Comparison of ENCODE assay signal across 11 mouse cellular contexts in the genomic region with DNA sequence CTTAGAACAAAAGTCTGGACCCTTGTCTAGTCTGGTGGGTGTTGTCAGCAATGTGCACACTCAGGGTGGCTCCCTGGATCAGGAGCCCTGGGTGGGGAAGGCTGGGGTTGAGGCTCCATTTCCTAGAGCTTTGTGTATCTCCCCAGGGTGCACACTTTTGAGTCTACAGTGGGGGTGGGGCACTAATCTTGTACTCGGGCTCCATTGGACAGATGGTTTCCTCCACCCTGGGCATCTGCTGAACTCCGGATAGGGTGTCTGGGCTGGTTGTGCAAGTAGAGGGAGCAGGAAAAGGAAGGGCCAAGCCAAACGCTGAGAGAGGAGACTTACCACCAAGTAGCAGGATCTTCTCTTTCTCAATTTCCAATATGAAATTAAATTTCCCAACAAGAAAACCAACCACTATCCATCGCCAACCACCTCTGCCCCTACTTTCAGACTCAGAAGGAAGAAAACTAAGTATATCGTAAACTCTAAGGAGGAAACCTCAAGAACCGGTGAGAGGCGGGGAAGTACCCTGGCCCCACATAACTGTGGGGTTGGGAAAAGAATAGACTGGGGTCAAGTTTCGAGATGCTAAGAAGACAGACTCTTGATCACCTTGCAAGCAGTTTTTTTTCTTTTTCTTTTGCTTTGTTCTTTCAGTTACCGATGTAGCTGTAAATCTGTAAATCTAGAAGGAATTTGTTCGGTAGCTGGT. TPM values are rescaled to one million over a fixed set of nuclear protein-coding genes. Genes with fewer than 3 reads are reported as not detected.
A peak's percentile ranks its signal among the peaks of the same experiment; 100 is the strongest.
DNase-seq lines count a peak whose midpoint lies in the region; ATAC-seq and TF ChIP-seq lines count a peak whose summit lies in the region.
"Had no signal": no experiment of that assay in that cellular context is flagged by ENCODE, and none has a peak within 500 bp of the region (broad histone marks: within the 10 kb centered on the region; RNA-seq: fewer than 3 reads in every experiment).

No protein-coding gene starts in this region.

- 43% methylated on average over 10 of the region's 10 CpGs for WGBS in liver, embryonic 14.5 days (ENCODE audit: insufficient replicate concordance)
- 83% methylated on average over 10 of the region's 10 CpGs for WGBS in hindbrain, embryonic 12.5 days

- no peaks in the 10 kb centered on the region for H3K27me3 ChIP-seq in liver, embryonic 14.5 days (ENCODE audit: control insufficient read depth, insufficient read depth, low read length)
- H3K27me3 ChIP-seq in hindbrain, embryonic 12.5 days: no peaks in the 10 kb centered on the region
- H3K27me3 ChIP-seq: embryonic facial prominence, embryonic 13.5 days had no signal

- peak overlapping the region; percentile 61 for H3K4me2 ChIP-seq in liver, embryonic 14.5 days (ENCODE audit: low read depth)
- H3K4me2 ChIP-seq in hindbrain, embryonic 12.5 days (replicated peaks): no peak overlapping the region
- H3K4me2 ChIP-seq: embryonic facial prominence, embryonic 13.5 days had no signal

- TF ChIP-seq CTCF in liver, embryonic 14.5 days (IDR thresholded peaks at IDR 0.05; ENCODE audit: low read depth): no peak

- peak; percentile 30; the same call in 1 of the 2 replicates for TF ChIP-seq EP300 in liver, embryonic 14.5 days (IDR thresholded peaks at IDR 0.05; ENCODE audit: low read depth)

- peak; percentile 95 for ATAC-seq in liver, embryonic 14.5 days (ENCODE audit: insufficient read depth)
- ATAC-seq in activated CD4-positive, CD25-positive, alpha-beta regulatory T cell, adult 4 months: no peak
- ATAC-seq in hindbrain, embryonic 12.5 days (ENCODE audit: low FRiP score): no peak

- H3K9me3 ChIP-seq in liver, embryonic 14.5 days (ENCODE audit: control insufficient read depth, low read length): no peaks in the 10 kb centered on the region
- no peaks in the 10 kb centered on the region for H3K9me3 ChIP-seq in hindbrain, embryonic 12.5 days (replicated peaks)
- H3K9me3 ChIP-seq: embryonic facial prominence, embryonic 13.5 days had no signal

- peak overlapping the region in 1 of 2 experiments; percentile 15; a peak in 1 of 4 replicates for H3K4me3 ChIP-seq in liver, embryonic 14.5 days (ENCODE audit: insufficient read depth in 1 of 2, low read depth in 2 of 2, low read length in 2 of 2)
- no peak overlapping the region for H3K4me3 ChIP-seq in hindbrain, embryonic 12.5 days
- H3K4me3 ChIP-seq: embryonic facial prominence, embryonic 13.5 days; left cerebral cortex, adult 2 months had no signal

- peaks cover 34% of the 10 kb centered on the region for H3K36me3 ChIP-seq in liver, embryonic 14.5 days (replicated peaks; ENCODE audit: control insufficient read depth, insufficient read depth, low read depth)
- peaks cover 33% of the 10 kb centered on the region for H3K36me3 ChIP-seq in hindbrain, embryonic 12.5 days
- H3K36me3 ChIP-seq: G1E had no signal

- peaks cover 22 to 37% of the 10 kb centered on the region in 2 experiments for H3K4me1 ChIP-seq in liver, embryonic 14.5 days (replicated peaks; ENCODE audit: control insufficient read depth in 2 of 2, insufficient read depth in 2 of 2, low read length in 1 of 2)
- H3K4me1 ChIP-seq in hindbrain, embryonic 12.5 days: 0 out of 2 replicates have a peak, but pooled peaks cover 3% of the 10 kb centered on the region
- H3K4me1 ChIP-seq: embryonic facial prominence, embryonic 13.5 days had no signal

- peak overlapping the region; percentile 76 for H3K27ac ChIP-seq in liver, embryonic 14.5 days
- H3K27ac ChIP-seq in hindbrain, embryonic 12.5 days: no peak overlapping the region
- H3K27ac ChIP-seq: embryonic facial prominence, embryonic 13.5 days; left cerebral cortex, adult 2 months had no signal

- DNase-seq in gastrocnemius, postnatal 14 days: peak; percentile 18
- DNase-seq in gastrocnemius, postnatal 36 days: no peak
- DNase-seq in thymus, postnatal 14 days: peak; percentile 6
- DNase-seq in thymus, postnatal 4 days: no peak
- peak; percentile 65 to 77 (median 67) for DNase-seq in liver, embryonic 14.5 days (ENCODE audit: low read depth in 3 of 3, low spot score in 3 of 3)
- DNase-seq in Muller cell, postnatal 12 days (ENCODE audit: inconsistent ontology term): no peak

- intact Hi-C loops in gastrocnemius, postnatal 14 days (cut with DNase I; ENCODE audit: low total_unique reads): no loop called here
- intact Hi-C loops in gastrocnemius, postnatal 36 days (cut with DNase I): no loop called here

- peak overlapping the region; percentile 54 for H3K9ac ChIP-seq in liver, embryonic 14.5 days (replicated peaks)
- H3K9ac ChIP-seq in hindbrain, embryonic 12.5 days: no peak overlapping the region
- H3K9ac ChIP-seq: embryonic facial prominence, embryonic 13.5 days had no signal

RNA-seq across cellular contexts. Expression of gene Tnfrsf21, which starts 19.9 kb away (rescaled TPM):
- 10 to 100 TPM; 37.7 to 39.0 TPM for total RNA-seq in gastrocnemius, postnatal 14 days (2021)
- 10 to 100 TPM; 22.5 to 23.0 TPM for total RNA-seq in gastrocnemius, postnatal 36 days (2021)
- polyA plus RNA-seq in liver, embryonic 14.5 days (2012; rRNA removed): 16.7 and 17.0 TPM in 2 replicates
- polyA plus RNA-seq in liver, embryonic 14.5 days (2014; fragmentation: Nextera tagmentation; extraction: Ambion mirVana): 21.2 and 23.9 TPM in 2 replicates
- not detected for polyA plus RNA-seq in activated CD4-positive, CD25-positive, alpha-beta regulatory T cell, adult 4 months (2017; shearing (Covaris generic))
- 44.9 and 50.3 TPM in 2 replicates for polyA plus RNA-seq in hindbrain, embryonic 12.5 days (2016; fragmentation: Nextera tagmentation; extraction: Ambion mirVana)
- total RNA-seq: G1E had no signal
- polyA plus RNA-seq: G1E had no signal

Comparison
In these comparisons a context has a peak if more than half of its experiments do, and no peak if none do; other contexts are left out.
1. DNase-seq: peak in gastrocnemius, postnatal 14 days (single experiment), thymus, postnatal 14 days (single experiment) and liver, embryonic 14.5 days (3 of 3); none in gastrocnemius, postnatal 36 days (0 of 2), thymus, postnatal 4 days (single experiment) and Muller cell, postnatal 12 days (single experiment).
2. RNA of gene Tnfrsf21, which starts 19.9 kb away (polyA plus RNA-seq): 44.9 to 50.3 TPM in hindbrain, embryonic 12.5 days and 16.7 to 23.9 TPM in liver, embryonic 14.5 days; not detected in activated CD4-positive, CD25-positive, alpha-beta regulatory T cell, adult 4 months; every median in the first group is over 10 times any median in the second.